Mouse (Mus musculus): Measurements from ENCODE around the gene Ank2.
A peak's percentile ranks its signal among the peaks of the same experiment; 100 is the strongest.
"Not testable (repeated sequence)": the region's sequence is repeated elsewhere in the genome, so short reads cannot be mapped to it uniquely, and the experiment has no call there.

The Ank2 gene

GRCm38 (mm10) chr3:127355252-127355651 lies 143.9 kb downstream of the Ank2 start:
- DNase-seq (ENCODE audit: low spot score in 2 of 2): no peak

DNA sequence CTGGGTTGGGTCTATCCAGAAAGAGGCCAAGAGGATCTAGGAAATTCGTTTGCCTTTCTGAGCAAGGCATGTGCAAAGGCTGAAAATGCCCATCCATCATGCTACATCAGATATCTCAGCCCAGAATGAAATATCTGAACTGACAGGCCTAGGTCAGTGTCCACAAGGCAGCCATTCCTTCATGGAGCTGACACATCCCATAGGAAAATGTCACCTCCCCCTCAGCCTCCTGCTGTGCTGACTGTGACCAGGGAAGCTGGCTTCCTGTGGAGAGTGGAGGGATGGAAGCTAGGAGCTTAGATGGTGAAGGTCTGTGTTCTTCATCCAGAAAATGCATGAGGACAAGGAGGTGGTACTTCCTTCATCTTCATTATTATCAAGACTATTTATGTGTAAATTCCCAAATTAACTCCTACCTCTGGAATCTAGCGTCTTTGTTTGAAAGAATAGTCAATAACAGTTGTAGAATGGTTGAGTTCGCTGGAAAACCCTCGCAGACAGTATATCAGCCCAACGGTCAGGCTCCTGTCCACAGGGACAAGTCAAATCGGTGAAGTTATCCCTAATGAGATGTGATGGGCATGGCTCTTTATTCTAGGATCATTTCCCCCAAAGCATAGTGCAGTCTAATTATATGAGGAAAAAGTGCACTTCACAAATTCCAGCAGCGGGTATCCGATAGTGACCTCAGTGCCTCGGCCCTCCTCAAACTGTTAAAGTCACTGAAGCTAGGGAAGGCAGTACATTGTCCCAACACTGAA lies 148.4 kb downstream of the Ank2 start:
- DNase-seq (ENCODE audit: low spot score in 2 of 2): no peak

- DNase-seq (ENCODE audit: low spot score in 2 of 2): no peak
Measured at GRCm38 (mm10) chr3:127348926-127349325, 150.2 kb downstream of the Ank2 start.

GRCm38 (mm10) chr3:127345860-127346459 lies 153.2 kb downstream of the Ank2 start:
- no peak for DNase-seq (ENCODE audit: low spot score in 2 of 2)

GRCm38 (mm10) chr3:127341300-127341699 lies 157.8 kb downstream of the Ank2 start:
- no peak for DNase-seq (ENCODE audit: low spot score in 2 of 2)

- no peak for DNase-seq (ENCODE audit: low spot score in 2 of 2)
Measured at GRCm38 (mm10) chr3:127334876-127335275, 164.3 kb downstream of the Ank2 start.

- DNase-seq (ENCODE audit: low spot score in 2 of 2): no peak
Measured at GRCm38 (mm10) chr3:127331562-127331961, 167.6 kb downstream of the Ank2 start.

DNA sequence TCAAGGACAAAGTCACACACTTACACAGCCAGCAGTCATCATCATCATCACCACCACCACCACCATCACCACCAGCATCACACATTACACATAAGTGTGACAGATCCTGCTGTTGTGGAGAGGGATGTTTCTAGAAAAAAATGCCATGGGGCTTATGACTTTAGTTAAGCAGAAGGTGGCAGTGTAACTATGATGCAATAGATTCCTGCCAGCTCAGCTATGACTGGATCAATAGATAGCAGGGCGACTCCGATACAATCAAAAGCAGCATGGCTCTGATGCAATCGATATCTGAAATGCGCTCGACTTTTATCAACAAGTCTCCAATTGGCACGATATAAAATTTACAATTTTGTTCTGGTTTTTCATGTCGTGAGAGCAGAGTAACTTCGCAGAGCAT lies 172.8 kb downstream of the Ank2 start:
- no peak for DNase-seq (ENCODE audit: low spot score in 2 of 2)

- peak in 1 of 2 experiments; percentile 58 for DNase-seq (ENCODE audit: low spot score in 2 of 2)
Measured at GRCm38 (mm10) chr3:127322870-127323269, 176.3 kb downstream of the Ank2 start.

DNA sequence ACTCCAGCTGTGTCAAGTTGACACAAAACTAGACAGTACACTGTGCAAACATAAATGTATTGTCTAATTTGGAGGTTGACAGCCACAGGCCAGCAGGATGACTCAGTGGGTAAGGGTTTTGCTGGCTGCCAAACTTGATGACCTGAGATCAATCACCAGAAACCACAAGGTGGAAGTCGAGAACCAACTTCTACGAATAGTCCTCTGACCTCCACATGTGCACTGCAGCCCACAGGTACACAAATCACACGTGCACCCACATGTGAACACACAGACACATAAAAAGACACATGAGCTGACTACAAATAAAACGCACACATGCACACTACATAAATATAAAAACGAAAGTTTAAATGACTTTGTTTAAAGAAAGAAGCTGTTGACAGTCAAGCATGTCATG lies 177.5 kb downstream of the Ank2 start:
- DNase-seq (ENCODE audit: low spot score in 2 of 2): no peak

DNA sequence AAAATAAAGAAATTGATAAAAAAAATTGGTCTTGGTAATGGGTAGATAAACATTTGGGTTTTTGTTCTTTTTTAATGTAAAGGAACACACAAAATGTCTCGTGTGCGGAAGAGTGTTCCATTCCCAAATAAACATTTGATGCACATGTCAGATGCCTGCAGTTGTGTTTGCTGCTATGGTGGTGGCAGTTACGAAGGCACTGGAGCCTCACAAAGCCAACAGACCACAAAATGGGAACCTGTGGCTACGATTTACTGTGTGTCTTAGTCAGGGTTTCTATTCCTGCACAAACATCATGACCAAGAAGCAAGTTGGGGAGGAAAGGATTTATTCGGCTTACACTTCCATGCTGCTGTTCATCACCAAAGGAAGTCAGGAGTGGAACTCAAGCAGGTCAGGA lies 178.1 kb downstream of the Ank2 start:
- DNase-seq (ENCODE audit: low spot score in 2 of 2): not testable (repeated sequence)

DNA sequence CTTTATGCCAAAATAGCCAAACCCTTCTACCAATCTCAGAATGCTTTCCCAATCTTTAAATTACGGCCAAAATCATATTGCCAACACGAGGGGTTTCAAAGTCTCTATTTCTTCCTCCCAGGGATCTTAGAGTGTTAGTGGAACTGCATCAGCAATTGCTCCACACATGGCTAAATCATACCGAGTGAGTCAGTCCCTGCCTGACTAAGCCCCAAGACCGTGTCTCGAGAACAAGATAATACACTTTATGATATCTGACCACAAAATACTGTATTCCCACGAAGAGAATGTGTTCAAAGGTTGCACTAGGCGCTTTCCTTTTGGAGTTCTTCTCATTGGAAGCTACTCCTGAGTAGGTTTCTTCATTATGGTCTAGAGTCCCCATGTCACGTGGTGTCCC lies 178.8 kb downstream of the Ank2 start:
- DNase-seq (ENCODE audit: low spot score in 2 of 2): no peak

DNA sequence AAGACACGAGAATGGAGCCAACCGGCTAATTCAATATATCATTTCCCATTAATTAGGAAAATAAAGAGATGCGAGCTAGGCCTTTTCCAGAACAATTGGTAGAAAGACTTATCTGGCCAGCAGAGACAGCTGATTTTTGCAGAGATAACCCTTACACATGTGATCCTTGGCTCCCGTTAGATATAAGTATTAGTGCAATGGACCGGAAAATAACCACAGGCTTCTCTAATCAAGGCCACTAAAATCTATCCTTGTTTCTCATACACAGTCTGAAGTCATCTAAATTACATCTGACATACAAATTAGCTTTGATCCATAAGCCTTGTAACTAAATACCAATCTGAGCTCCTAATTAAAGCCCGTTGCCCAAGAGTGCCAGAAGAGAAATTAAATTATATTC lies 181.5 kb downstream of the Ank2 start:
- no peak for DNase-seq (ENCODE audit: low spot score in 2 of 2)

DNA sequence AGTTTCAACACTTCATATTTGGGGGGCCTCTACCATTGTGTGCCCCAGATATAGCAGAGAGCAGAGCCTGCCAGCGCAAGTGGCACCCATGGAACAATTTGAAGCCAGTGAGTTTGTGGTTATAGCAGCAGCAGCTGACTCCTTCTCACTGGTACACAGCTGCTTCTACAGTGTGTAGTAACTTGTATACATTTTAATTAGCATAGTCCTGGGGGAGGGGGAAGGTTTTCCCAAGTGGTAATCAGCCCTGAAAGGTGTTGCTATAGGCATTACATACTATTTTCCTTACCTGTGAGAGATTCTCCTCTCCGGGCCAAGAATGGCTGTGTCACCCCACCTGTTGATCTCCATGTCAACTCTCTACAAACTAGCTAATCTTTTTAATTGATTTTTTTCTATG lies 182.4 kb downstream of the Ank2 start:
- DNase-seq (ENCODE audit: low spot score in 2 of 2): no peak

- DNase-seq (ENCODE audit: low spot score in 2 of 2): no peak
Measured at GRCm38 (mm10) chr3:127311521-127311920, 187.6 kb downstream of the Ank2 start.

DNA sequence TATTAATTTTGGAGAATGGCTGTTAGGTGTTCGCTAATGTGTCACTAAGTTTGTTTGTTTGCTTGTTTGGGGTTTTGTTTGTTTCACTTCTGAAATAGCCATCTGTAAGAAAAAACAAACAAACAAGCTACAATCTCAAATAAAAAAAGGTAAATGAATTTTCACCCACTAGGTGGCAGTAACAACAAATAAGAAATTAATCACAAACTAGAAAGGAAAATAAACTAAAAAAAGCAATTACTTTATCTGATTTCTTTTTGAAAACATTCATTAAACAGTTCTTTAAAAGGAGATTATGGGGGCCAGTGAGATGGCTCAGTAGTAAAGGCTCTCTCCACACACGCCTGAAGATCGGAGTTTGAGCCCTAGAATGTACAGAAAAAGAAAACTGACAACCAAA lies 189.1 kb downstream of the Ank2 start:
- DNase-seq (ENCODE audit: low spot score in 2 of 2): no peak

- DNase-seq (ENCODE audit: low spot score in 2 of 2): peak in 1 of 2 experiments; percentile 53
Measured at GRCm38 (mm10) chr3:127303957-127304553, 195.1 kb downstream of the Ank2 start.

GRCm38 (mm10) chr3:127303041-127303440 lies 196.1 kb downstream of the Ank2 start:
- no peak for DNase-seq (ENCODE audit: low spot score in 2 of 2)

- no peak for DNase-seq (ENCODE audit: low spot score in 2 of 2)
Measured at GRCm38 (mm10) chr3:127300790-127301189, 198.4 kb downstream of the Ank2 start.

DNA sequence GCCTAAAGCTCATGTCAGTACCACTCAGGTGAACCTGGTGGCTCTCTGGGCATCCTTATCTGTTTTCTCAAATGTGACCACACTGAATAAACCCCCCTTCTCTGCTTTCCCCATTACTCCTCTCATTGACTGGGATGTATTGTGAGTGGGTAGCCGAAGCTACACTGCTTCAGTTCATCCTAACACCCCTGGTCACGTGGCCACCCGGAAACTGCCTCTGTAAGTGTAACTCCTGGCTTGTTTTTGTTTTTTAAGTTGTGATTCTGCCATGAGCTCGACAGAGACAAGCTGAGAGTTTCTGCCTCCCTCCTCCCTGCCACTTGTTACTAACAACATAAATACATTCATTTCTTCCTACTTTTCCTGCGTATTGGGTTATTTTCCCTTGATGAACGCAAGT lies 203.2 kb downstream of the Ank2 start:
- DNase-seq (ENCODE audit: low spot score in 2 of 2): no peak

- DNase-seq (ENCODE audit: low spot score in 2 of 2): no peak
Measured at GRCm38 (mm10) chr3:127294610-127295349, 204.4 kb downstream of the Ank2 start.

GRCm38 (mm10) chr3:127294079-127294478 lies 205.1 kb downstream of the Ank2 start:
- no peak for DNase-seq (ENCODE audit: low spot score in 2 of 2)
